Mouse (Mus musculus) liver, embryonic 15.5 days (tissue): ENCODE measurements around the gene Vwa7. TPM values are rescaled to one million over a fixed set of nuclear protein-coding genes. Genes with fewer than 3 reads are reported as not detected.

Experiments used
- ATAC-seq: fragments of 200-750 bp; cut with Nextera tagmentation; 2 replicates; pipeline ENCODE4 v1.8.0; 2017; ENCODE audit warnings: moderate number of reproducible peaks, mild to moderate bottlenecking, moderate library complexity; ENCODE audit not compliant: insufficient read depth
- H3K27ac ChIP-seq: fragments of 300-500 bp; sonication (generic); replicated peaks from 2 replicates; pipeline ENCODE4 v1.5.1; 2015; ENCODE audit warnings: mild to moderate bottlenecking, inconsistent platforms
- H3K27me3 ChIP-seq: fragments of 300-500 bp; sonication (generic); 2 replicates; pipeline ENCODE4 v1.6.1; 2015; ENCODE audit warnings: mild to moderate bottlenecking, inconsistent platforms
- H3K36me3 ChIP-seq: fragments of 300-500 bp; sonication (generic); replicated peaks from 2 replicates; pipeline ENCODE4 v1.6.1; 2015; ENCODE audit warnings: moderate library complexity, mild to moderate bottlenecking, inconsistent platforms
- H3K4me1 ChIP-seq: fragments of 300-500 bp; sonication (generic); replicated peaks from 2 replicates; pipeline ENCODE4 v1.6.1; 2015; ENCODE audit warnings: inconsistent platforms
- H3K4me2 ChIP-seq: fragments of 300-500 bp; sonication (generic); 2 replicates; pipeline ENCODE4 v1.6.1; 2015; ENCODE audit warnings: moderate library complexity, mild to moderate bottlenecking, inconsistent platforms
- H3K4me3 ChIP-seq: fragments of 300-500 bp; sonication (generic); replicated peaks from 2 replicates; pipeline ENCODE4 v1.5.1; 2015; ENCODE audit warnings: mild to moderate bottlenecking, inconsistent platforms
- H3K9ac ChIP-seq: fragments of 300-500 bp; sonication (generic); 2 replicates; pipeline ENCODE4 v1.6.1; 2015; ENCODE audit warnings: moderate library complexity, mild to moderate bottlenecking, inconsistent platforms
- H3K9me3 ChIP-seq: fragments of 300-500 bp; sonication (generic); replicated peaks from 2 replicates; pipeline ENCODE4 v1.6.1; 2016; ENCODE audit warnings: inconsistent platforms
- WGBS: fragments of 180-500 bp; shearing (Covaris S2); methylation state at CpG from one replicate; pipeline ENCODE4 v1.1.7; 2015; ENCODE audit warnings: mixed read lengths; ENCODE audit not compliant: insufficient replicate concordance; 5-methylcytosine and 5-hydroxymethylcytosine counted together
- polyA plus RNA-seq: library from polyadenylated mRNA; unstranded; fragments of >200 nt; fragmentation: Nextera tagmentation; extraction: Ambion mirVana; gene quantifications from 2 replicates; pipeline ENCODE4 v1.2.1, GENCODE M21; 2015

Vwa7 gene
- polyA plus RNA-seq, 1 experiment from 2014 or later, result 0.09 TPM

DNA sequence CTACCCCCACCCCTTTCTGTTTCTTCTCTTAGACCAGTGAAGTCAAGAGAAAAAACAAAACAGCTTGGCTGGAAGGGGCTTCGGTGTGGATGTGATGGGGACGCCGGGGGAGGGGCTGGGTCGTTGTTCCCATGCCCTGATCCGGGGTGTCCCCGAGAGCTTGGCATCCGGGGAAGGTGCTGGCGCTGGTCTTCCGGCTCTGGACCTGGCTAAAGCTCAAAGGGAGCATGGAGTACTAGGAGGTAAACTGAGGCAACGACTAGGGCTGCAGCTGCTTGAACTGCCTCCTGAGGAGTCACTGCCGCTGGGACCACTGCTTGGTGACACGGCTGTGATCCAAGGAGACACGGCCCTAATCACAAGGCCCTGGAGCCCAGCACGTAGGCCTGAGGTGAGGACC, 43.7 kb downstream of the Vwa7 start:
- Histone ChIP-seq H3K9me3 (no peaks in the 10 kb centered on the region), H3K4me3 (peak overlapping the region; percentile 58), H3K27me3 (peaks cover 41% of the 10 kb centered on the region), H3K27ac (no peak overlapping the region), H3K9ac (no peak overlapping the region), H3K36me3 (peaks cover 33% of the 10 kb centered on the region), H3K4me1 (peaks cover 64% of the 10 kb centered on the region), H3K4me2 (peak overlapping the region; percentile 88)
- no peak for ATAC-seq
- WGBS, result 43% methylated on average over 14 of the region's 14 CpGs

- Histone ChIP-seq H3K4me2 (no peak overlapping the region), H3K4me1 (peaks cover 66% of the 10 kb centered on the region), H3K9me3 (no peaks in the 10 kb centered on the region), H3K36me3 (peaks cover 26% of the 10 kb centered on the region), H3K27me3 (peaks cover 49% of the 10 kb centered on the region), H3K27ac (no peak overlapping the region), H3K9ac (no peak overlapping the region), H3K4me3 (no peak overlapping the region)
- 67% methylated on average over 22 of the region's 22 CpGs for WGBS
- ATAC-seq, result no peak
These were observed 44.4 kb downstream of the Vwa7 start for GRCm38 (mm10) chr17:35060737-35061297.

DNA sequence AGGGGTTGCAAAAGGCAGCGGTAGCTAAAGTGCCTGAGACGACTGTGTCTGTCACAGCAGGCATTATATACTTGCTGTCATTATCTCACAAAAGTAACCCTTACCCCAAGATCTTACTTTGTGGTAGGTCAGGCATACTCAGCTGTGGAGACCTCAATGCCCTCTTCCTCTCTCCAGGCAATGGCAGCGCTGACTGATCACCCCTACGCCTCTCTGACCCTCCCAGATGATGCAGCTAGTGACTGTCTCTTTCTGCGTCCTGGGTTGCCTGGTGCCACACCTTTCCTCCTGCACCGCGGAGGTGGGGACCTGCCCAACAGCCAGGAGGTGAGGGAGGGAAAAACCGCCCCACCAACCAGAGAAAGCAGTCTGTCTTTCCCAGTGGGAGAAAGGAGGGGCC, 44.9 kb downstream of the Vwa7 start:
- peaks cover 65% of the 10 kb centered on the region for H3K4me1 ChIP-seq
- no peak overlapping the region for H3K27ac ChIP-seq
- WGBS, result 77% methylated on average over 8 of the region's 8 CpGs
- H3K9me3 ChIP-seq, result no peaks in the 10 kb centered on the region
- H3K4me3 ChIP-seq, result no peak overlapping the region
- H3K36me3 ChIP-seq, result peaks cover 21% of the 10 kb centered on the region
- peaks cover 53% of the 10 kb centered on the region for H3K27me3 ChIP-seq
- no peak overlapping the region for H3K9ac ChIP-seq
- no peak overlapping the region for H3K4me2 ChIP-seq
- ATAC-seq, result no peak

DNA sequence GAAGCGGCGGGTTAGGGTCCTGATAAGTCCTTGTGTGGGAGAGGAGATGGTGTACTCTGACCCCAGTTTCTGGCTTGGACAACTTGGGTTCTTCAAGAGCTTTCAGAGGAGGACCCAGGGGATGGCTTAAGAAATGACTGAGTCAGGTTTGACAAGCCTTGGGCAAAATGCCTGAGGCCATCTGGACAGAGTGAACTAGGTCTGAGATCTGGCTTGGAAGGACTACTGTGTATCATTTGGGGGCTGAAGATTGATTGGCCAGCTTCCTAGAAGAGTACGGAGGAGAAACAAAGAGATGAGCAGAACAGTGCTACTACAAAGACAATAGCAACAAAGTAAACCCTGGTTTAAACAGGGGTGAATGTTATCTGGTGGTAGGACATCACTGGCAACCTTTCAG, 47.1 kb downstream of the Vwa7 start:
- Histone ChIP-seq H3K9ac (no peak overlapping the region), H3K36me3 (peaks cover 1% of the 10 kb centered on the region), H3K27ac (no peak overlapping the region), H3K4me2 (no peak overlapping the region), H3K27me3 (peaks cover 75% of the 10 kb centered on the region), H3K4me3 (no peak overlapping the region), H3K4me1 (peaks cover 56% of the 10 kb centered on the region), H3K9me3 (no peaks in the 10 kb centered on the region)
- no peak for ATAC-seq
- WGBS, result 68% methylated on average over 3 of the region's 3 CpGs

GRCm38 (mm10) chr17:35064378-35064877, 48.0 kb downstream of the Vwa7 start:
- Histone ChIP-seq H3K9ac (no peak overlapping the region), H3K4me2 (peak overlapping the region; percentile 71), H3K4me3 (peak overlapping the region; percentile 37), H3K9me3 (no peaks in the 10 kb centered on the region), H3K4me1 (peaks cover 46% of the 10 kb centered on the region), H3K27ac (no peak overlapping the region), H3K27me3 (peaks cover 85% of the 10 kb centered on the region), H3K36me3 (no peaks in the 10 kb centered on the region)
- 28% methylated on average over 10 of the region's 10 CpGs for WGBS
- ATAC-seq, result no peak

DNA sequence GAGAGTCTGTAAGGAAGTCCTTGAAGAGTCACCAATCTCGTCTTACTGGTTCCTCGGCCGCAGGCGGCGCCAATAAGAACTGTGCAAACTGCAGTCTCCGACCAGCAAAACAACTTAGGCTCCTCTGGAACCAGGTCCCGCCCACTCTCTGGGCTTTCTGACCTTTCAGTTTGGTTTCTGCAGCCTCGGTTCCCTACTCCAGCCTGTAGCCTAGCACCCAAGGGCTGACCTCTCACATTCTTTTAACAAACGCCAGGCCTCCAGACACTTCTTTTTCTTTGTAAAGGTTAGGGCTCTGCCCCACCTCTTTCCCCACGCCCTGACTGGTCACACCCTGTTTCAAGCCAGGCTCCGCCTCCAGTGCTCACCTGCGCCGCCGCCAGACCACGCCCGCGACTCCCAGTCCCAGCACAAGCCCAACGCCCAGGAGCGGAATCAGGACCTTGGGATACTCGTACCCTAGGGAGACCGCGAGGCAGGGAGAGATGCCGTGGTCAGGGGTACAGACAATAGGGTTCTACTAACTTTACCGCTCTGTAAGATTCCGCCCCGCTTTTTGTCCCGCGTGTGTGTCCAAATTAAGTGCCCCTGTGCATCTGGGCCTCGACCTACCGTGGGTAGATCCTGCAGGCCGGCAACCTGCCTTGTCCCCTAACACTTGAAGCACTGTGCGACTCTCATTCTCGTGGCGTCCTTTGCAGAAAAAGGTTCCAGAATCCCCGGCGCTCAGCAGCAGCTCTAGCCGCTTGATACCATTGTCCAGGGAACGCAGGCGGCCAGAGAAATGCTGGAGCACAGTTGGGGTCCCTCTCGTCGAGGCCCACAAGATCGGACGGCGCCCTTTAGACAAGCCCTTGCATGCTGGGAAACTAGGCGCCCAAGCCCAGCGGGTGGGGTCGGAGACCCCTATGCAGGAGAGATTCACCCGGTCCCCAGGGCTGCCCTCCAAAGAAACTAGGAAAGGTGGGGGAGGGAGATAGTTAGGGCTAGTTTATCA, 48.9 kb downstream of the Vwa7 start, which contains the start of gene Ly6g6c:
Ly6g6c (plus strand) TSS at position 438 of the 997 bp plus-strand sequence.
- H3K4me1 ChIP-seq, result peaks cover 38% of the 10 kb centered on the region
- 0 out of 2 replicates have a peak, but pooled peaks have one; percentile 14 for ATAC-seq
- no peak within 1 kb of the TSS for H3K27ac ChIP-seq
- peaks cover 81% of the 10 kb centered on the region for H3K27me3 ChIP-seq
- peak within 1 kb of the TSS; percentile 37 for H3K4me3 ChIP-seq
- no peaks in the 10 kb centered on the region for H3K9me3 ChIP-seq
- H3K36me3 ChIP-seq, result no peaks in the 10 kb centered on the region
- H3K4me2 ChIP-seq, result peak within 1 kb of the TSS; percentile 71
- H3K9ac ChIP-seq, result no peak within 1 kb of the TSS; the same call in 1 of the 2 replicates
- under 1% methylated on average over 48 of the region's 48 CpGs for WGBS

DNA sequence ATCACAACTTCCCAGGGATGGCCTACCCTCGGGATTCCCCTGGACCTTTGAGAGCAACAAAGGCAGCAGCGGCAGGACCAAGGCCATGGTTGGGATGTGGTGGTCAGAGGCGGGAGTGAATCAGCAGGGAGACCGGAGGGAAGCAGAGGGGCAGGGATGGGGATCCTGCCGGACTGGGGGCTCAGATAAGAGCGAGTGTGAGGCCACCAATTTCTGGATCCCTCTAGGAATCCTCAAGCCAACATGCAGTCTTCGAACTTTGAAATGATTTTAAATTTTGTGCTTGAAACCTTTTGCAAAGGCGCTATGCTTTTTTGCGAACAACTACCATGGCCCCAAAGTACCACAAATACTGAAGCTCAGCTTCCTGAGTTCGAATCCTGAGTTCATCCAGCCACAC, 49.7 kb downstream of the Vwa7 start, which contains the start of gene Mpig6b:
Mpig6b (minus strand) TSS at position 101 of the 400 bp plus-strand sequence.
- H3K27me3 ChIP-seq, result peaks cover 82% of the 10 kb centered on the region
- H3K36me3 ChIP-seq, result no peaks in the 10 kb centered on the region
- H3K4me2 ChIP-seq, result peak within 1 kb of the TSS; percentile 71
- 34% methylated on average over 10 of the region's 10 CpGs for WGBS
- no peak within 1 kb of the TSS for H3K27ac ChIP-seq
- no peaks in the 10 kb centered on the region for H3K9me3 ChIP-seq
- H3K4me1 ChIP-seq, result peaks cover 35% of the 10 kb centered on the region
- no peak for ATAC-seq
- peak within 1 kb of the TSS; percentile 37 for H3K4me3 ChIP-seq
- no peak within 1 kb of the TSS; the same call in 1 of the 2 replicates for H3K9ac ChIP-seq

DNA sequence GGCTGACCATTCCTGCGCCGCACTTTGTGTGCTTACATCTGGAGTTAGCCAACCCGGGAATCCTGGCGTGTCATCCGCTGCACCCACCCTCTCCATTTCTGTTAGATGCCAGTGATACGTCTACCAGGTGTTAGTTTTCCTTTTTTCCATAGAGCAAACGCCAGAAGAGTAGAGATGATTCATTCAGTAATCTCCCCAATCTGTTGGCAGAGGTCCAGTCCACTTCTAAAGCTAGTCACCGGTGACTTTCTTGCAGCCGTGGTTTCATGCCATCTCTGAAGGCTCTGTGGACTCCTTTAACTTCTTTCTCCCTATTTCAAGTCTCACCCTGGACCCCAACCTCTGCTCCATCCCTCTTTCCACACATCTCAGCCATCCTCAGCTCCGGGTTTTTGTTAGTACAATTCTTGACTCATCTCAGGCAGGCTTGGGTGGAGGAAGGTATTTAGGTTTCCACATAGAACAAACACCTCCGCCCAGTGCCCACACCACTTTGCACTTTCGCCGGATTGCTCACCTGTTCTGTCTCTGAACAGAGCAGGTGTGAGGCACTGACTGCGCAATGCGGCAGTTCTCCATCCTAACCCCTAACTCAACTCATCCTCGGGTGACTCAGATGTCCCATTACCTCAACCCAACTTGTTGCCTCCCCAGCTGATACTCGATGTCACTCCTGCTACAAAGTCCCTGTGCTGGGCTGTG, 52.0 kb downstream of the Vwa7 start:
- H3K9ac ChIP-seq, result no peak overlapping the region
- ATAC-seq, result no peak
- H3K27me3 ChIP-seq, result peaks cover 75% of the 10 kb centered on the region
- WGBS, result 67% methylated on average over 17 of the region's 17 CpGs
- H3K9me3 ChIP-seq, result no peaks in the 10 kb centered on the region
- H3K36me3 ChIP-seq, result no peaks in the 10 kb centered on the region
- H3K4me1 ChIP-seq, result peaks cover 31% of the 10 kb centered on the region
- no peak overlapping the region for H3K27ac ChIP-seq
- H3K4me2 ChIP-seq, result no peak overlapping the region
- no peak overlapping the region for H3K4me3 ChIP-seq

DNA sequence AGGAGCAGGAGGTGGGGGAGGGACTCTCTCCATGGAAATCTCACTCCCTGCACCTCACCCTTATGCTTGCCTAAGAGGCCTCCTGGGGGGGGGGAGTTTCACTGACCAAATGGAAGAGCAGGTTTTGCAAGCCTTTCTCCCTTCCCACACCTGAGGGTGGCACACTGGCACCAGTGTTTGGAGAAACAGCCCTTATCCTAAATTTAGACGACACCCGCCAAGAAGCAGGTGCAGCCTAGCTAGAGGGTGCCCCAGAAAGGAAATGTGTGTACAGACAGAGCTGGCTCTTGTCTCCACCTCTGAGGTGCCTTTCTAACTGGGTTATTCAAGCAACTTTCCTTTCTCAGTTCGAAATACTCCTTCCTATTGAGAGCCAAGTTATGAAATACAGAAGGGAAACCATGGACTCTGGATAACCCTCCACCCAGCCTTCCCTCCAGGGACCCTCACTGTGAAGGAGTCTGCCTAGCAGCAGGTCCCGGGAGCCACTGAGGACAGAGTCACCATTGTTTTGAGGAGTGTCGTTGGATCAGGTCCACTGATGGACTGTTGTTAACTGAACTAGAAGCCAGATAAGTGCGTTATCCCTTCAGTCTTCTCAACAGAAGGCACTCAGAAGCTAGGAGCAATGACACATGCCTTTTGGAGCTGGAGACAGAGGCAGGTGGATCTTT, 54.3 kb downstream of the Vwa7 start:
- no peak for ATAC-seq
- H3K27ac ChIP-seq, result no peak overlapping the region
- peaks cover 17% of the 10 kb centered on the region for H3K4me1 ChIP-seq
- no peak overlapping the region for H3K9ac ChIP-seq
- H3K4me2 ChIP-seq, result no peak overlapping the region
- H3K4me3 ChIP-seq, result no peak overlapping the region
- no peaks in the 10 kb centered on the region for H3K36me3 ChIP-seq
- no peaks in the 10 kb centered on the region for H3K9me3 ChIP-seq
- peaks cover 60% of the 10 kb centered on the region for H3K27me3 ChIP-seq
- 33% methylated on average over 6 of the region's 6 CpGs for whole genome bisulfite sequencing

GRCm38 (mm10) chr17:35071454-35071853, 55.1 kb downstream of the Vwa7 start:
- ATAC-seq, result no peak
- Histone ChIP-seq H3K36me3 (no peaks in the 10 kb centered on the region), H3K9ac (no peak overlapping the region), H3K4me2 (no peak overlapping the region), H3K4me1 (peaks cover 14% of the 10 kb centered on the region), H3K27ac (no peak overlapping the region), H3K9me3 (no peaks in the 10 kb centered on the region), H3K4me3 (no peak overlapping the region), H3K27me3 (peaks cover 52% of the 10 kb centered on the region)
- 67% methylated on average over 9 of the region's 9 CpGs for WGBS
